Mouse (Mus musculus) ES-Bruce4 (cell line): ENCODE measurements around the gene Tmem239.

ENCODE experiments used
- CTCF ChIP-seq: IDR thresholded peaks from one replicate; pipeline ENCODE4 v1.8.1; 2011; ENCODE audit warnings: low read depth, low read length
- EP300 ChIP-seq: IDR thresholded peaks from 2 replicates; pipeline ENCODE4 v1.6.1; 2011; ENCODE audit warnings: low read depth, low read length; ENCODE audit not compliant: insufficient read depth
- POLR2A ChIP-seq: IDR thresholded peaks from one replicate; pipeline ENCODE4 v1.8.1; 2011; ENCODE audit warnings: low read length; ENCODE audit not compliant: insufficient read depth

- TF ChIP-seq CTCF (no peak), POLR2A (no peak), EP300 (no peak)
These were observed 10.6 kb upstream of the Tmem239 start for GRCm38 (mm10) chr2:130395696-130396095.
